Mouse (Mus musculus) liver, postnatal 0 days (tissue): ENCODE results near the gene Rsbn1. TPM values are rescaled to one million over a fixed set of nuclear protein-coding genes. Genes with fewer than 3 reads are reported as not detected.

Experiments used
- ATAC-seq: fragments of 200-750 bp; cut with Nextera tagmentation; 2 replicates; pipeline ENCODE4 v1.8.0; 2017; ENCODE audit warnings: mild to moderate bottlenecking, moderate library complexity
- DNase-seq: peaks from one replicate; pipeline ENCODE4 v3.0.0-alpha.2; 2016
- H3K27ac ChIP-seq: fragments of 300-500 bp; sonication (generic); 2 replicates; pipeline ENCODE4 v1.5.1; 2014; ENCODE audit warnings: antibody characterized with exemption, moderate library complexity, mild to moderate bottlenecking, low read depth
- H3K27me3 ChIP-seq: fragments of 300-500 bp; sonication (generic); 2 replicates; pipeline ENCODE4 v1.6.1; 2014; ENCODE audit warnings: low read length, control low read depth, mixed read lengths; ENCODE audit not compliant: insufficient read depth
- H3K36me3 ChIP-seq: fragments of 300-500 bp; sonication (generic); replicated peaks from 2 replicates; pipeline ENCODE4 v1.6.1; 2014; ENCODE audit warnings: mild to moderate bottlenecking, control low read depth, low read length, moderate library complexity, mixed read lengths; ENCODE audit not compliant: insufficient read depth
- H3K4me1 ChIP-seq: fragments of 300-500 bp; sonication (generic); 2 replicates; pipeline ENCODE4 v1.6.1; 2014; ENCODE audit warnings: antibody characterized with exemption, mild to moderate bottlenecking, control low read depth; ENCODE audit not compliant: insufficient read depth
- H3K4me2 ChIP-seq: fragments of 300-500 bp; sonication (generic); 2 replicates; pipeline ENCODE4 v1.6.1; 2014; ENCODE audit warnings: low read depth, mild to moderate bottlenecking, low read length, moderate library complexity, mixed read lengths
- H3K4me3 ChIP-seq: fragments of 300-500 bp; sonication (generic); 2 replicates; pipeline ENCODE4 v1.5.1; 2014; ENCODE audit warnings: low read depth, low read length
- H3K9ac ChIP-seq: fragments of 300-500 bp; sonication (generic); replicated peaks from 2 replicates; pipeline ENCODE4 v1.6.1; 2014; ENCODE audit warnings: mild to moderate bottlenecking, moderate library complexity
- H3K9me3 ChIP-seq: fragments of 300-500 bp; sonication (generic); 2 replicates; pipeline ENCODE4 v1.6.1; 2016; ENCODE audit warnings: mild to moderate bottlenecking, control low read depth, low read length, mixed read lengths
- CTCF ChIP-seq: sonication (generic); IDR thresholded peaks from 2 replicates; pipeline ENCODE4 v1.5.1; 2016; ENCODE audit warnings: antibody characterized with exemption, low read depth
- EP300 ChIP-seq: IDR thresholded peaks from 2 replicates; pipeline ENCODE4 v1.6.1; 2016; ENCODE audit warnings: antibody characterized with exemption, low read depth, mild to moderate bottlenecking
- WGBS: fragments of 180-500 bp; shearing (Covaris S2); extraction: QIAGEN DNeasy Blood & Tissue Kit; methylation state at CpG from one replicate; pipeline ENCODE4 v1.1.7; 2014; ENCODE audit not compliant: insufficient replicate concordance; 5-methylcytosine and 5-hydroxymethylcytosine counted together
- polyA plus RNA-seq: library from polyadenylated mRNA; unstranded; fragments of >200 nt; fragmentation: Nextera tagmentation; extraction: Ambion mirVana; gene quantifications from 2 replicates; pipeline ENCODE4 v1.2.1, GENCODE M21; 2015

Rsbn1 gene
- polyA plus RNA-seq, 1 experiment from 2014 or later = 3.8 TPM

DNA sequence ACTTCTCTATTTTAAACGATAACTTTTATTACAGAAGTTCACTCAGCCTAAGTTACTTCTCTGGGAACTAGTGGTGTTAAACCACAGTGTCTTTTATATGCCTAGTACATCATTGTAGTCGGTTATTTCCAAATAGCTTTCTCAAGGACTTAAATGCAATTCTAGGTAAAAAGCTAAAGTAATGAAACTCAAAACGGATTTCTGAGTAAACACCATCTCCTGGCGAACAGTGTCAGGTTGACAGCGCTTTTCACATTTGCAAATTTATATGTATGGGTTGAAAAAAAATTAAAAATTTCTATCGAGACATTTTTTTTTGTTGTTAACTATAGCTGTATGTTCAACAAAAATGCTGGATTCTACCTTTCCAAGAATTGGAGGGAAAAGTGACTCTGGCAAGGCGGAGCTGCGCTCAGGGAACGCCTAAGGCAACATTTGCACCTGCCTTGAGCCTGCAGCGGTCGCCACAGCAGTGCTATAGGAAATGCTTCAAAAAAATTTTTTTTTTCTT is 414 bp upstream of the Rsbn1 start:
- ATAC-seq (peak; percentile 23), DNase-seq (peak; percentile 52)
- Histone ChIP-seq H3K9me3 (no peaks in the 10 kb centered on the region), H3K27ac (peak overlapping the region; percentile 97), H3K4me2 (peak overlapping the region; percentile 72), H3K9ac (peak overlapping the region; percentile 98), H3K4me3 (peak overlapping the region; percentile 85), H3K36me3 (no peaks in the 10 kb centered on the region), H3K27me3 (no peaks in the 10 kb centered on the region), H3K4me1 (peaks cover 11% of the 10 kb centered on the region)
- 4% methylated on average over 11 of the region's 11 CpGs for WGBS
- 0 out of 2 replicates have a peak, but pooled peaks have one; percentile 5 for TF ChIP-seq CTCF
- TF ChIP-seq EP300 = peak; percentile 44

DNA sequence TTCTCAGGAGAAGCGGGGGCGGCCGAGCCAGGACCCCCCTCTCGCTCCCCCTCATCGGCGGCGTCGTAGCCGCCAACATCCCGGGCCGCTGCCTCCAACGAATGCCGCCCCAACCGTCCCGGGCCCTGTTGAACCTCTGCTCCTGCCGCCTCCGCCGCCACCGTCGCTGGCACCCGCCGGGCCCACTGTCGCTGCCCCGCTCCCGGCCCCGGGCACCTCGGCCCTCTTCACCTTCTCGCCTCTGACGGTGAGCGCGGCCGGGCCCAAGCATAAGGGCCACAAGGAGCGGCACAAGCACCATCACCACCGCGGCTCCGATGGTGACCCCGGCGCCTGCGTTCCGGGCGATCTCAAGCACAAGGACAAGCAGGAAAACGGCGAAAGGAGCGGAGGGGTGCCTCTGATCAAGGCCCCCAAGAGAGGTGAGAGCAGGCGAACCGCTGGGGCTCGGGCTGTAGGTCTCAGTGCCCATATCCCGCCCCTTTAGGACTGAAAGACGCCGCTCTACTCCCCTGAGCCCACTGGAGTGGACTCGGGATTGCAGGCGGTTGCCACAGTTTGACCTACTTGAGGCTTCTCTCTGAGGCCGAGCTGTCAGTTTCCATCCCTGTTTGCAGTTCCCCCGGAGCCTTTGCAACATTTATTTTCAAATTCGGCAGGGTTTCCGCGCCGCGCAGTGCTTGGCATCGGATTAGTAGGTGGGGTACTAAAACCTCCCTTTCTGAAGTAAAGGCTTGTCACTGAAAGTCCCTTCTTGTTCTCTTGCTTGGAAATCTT is 1.0 kb downstream of the Rsbn1 start:
- TF ChIP-seq CTCF (no peak), EP300 (no peak)
- no peaks in the 10 kb centered on the region for H3K9me3 ChIP-seq
- peak overlapping the region; percentile 98 for H3K9ac ChIP-seq
- ATAC-seq = peak; percentile 38
- H3K4me3 ChIP-seq = peak overlapping the region; percentile 85
- DNase-seq = peak; percentile 68
- H3K27ac ChIP-seq = peak overlapping the region; percentile 97
- no peaks in the 10 kb centered on the region for H3K27me3 ChIP-seq
- under 1% methylated on average over 55 of the region's 60 CpGs for WGBS
- H3K4me2 ChIP-seq = peak overlapping the region; percentile 72
- 0 out of 2 replicates have a peak, but pooled peaks cover 2% of the 10 kb centered on the region for H3K36me3 ChIP-seq
- peaks cover 14% of the 10 kb centered on the region for H3K4me1 ChIP-seq

DNA sequence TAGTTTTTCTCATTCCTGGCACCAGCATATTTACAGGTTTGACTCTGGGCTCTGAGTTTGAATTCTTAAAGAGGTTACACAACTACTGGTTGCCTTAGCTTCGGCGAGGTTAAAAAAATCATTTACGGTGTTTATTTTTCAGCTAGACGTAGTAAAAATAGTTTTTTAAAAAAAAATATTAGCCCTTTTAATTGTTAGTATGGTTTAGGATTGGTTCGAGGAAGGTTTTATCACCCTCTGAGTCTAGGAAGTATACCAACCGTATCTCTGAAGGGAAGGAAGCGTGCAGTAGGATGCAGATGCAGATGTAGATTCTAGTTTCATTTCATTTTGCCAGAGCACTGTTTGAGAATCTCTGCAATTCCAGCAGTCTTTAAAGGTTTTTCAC is 1.6 kb downstream of the Rsbn1 start:
- under 1% methylated on average over 7 of the region's 7 CpGs for WGBS
- Histone ChIP-seq H3K27ac (peak overlapping the region; percentile 97), H3K9me3 (no peaks in the 10 kb centered on the region), H3K4me3 (peak overlapping the region; percentile 85), H3K36me3 (peaks cover 5% of the 10 kb centered on the region; the same call in 1 of the 2 replicates), H3K4me2 (peak overlapping the region; percentile 72), H3K27me3 (no peaks in the 10 kb centered on the region), H3K9ac (peak overlapping the region; percentile 98), H3K4me1 (peaks cover 17% of the 10 kb centered on the region)
- no peak for TF ChIP-seq EP300
- TF ChIP-seq CTCF = no peak
- ATAC-seq (no peak), DNase-seq (no peak)

DNA sequence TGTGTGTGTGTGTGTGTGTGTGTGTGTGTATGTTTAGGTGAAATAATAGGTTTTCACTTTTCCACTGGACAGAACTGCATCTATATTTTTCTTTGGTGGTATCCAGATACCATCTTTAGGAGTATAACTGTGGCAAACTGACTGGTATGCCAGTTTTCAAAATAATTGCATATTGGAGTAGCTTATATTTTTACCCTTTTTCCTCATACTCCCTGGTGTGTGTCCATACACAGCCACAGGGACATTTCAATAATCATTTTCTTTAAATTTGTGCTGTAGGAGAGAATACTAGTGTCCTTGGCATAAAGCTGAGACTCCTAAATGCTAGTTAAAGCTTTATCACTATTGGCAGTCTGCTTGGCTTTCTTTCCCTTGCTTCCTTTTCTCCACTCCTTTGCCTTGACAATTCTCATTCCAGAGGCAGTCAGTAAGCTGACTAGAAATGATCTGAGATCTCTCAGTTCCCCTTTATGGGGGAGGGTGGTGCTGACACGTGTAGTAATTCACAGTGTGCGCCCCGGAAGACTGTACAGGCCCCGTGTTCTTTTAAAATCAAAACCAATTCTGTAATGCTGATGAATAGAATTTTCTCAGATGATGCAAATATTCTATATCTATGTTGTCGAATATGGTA is 2.4 kb downstream of the Rsbn1 start:
- WGBS = 14% methylated on average over 5 of the region's 5 CpGs
- TF ChIP-seq EP300 (no peak), CTCF (no peak)
- DNase-seq (peak; percentile 23), ATAC-seq (no peak)
- H3K4me3 ChIP-seq = peak overlapping the region; percentile 85
- H3K27me3 ChIP-seq = no peaks in the 10 kb centered on the region
- peak overlapping the region; percentile 60 for H3K9ac ChIP-seq
- H3K9me3 ChIP-seq = no peaks in the 10 kb centered on the region
- H3K4me1 ChIP-seq = peaks cover 17% of the 10 kb centered on the region
- peak overlapping the region; percentile 72 for H3K4me2 ChIP-seq
- peak overlapping the region; percentile 4; the same call in 1 of the 2 replicates for H3K27ac ChIP-seq
- peaks cover 5% of the 10 kb centered on the region; the same call in 1 of the 2 replicates for H3K36me3 ChIP-seq

DNA sequence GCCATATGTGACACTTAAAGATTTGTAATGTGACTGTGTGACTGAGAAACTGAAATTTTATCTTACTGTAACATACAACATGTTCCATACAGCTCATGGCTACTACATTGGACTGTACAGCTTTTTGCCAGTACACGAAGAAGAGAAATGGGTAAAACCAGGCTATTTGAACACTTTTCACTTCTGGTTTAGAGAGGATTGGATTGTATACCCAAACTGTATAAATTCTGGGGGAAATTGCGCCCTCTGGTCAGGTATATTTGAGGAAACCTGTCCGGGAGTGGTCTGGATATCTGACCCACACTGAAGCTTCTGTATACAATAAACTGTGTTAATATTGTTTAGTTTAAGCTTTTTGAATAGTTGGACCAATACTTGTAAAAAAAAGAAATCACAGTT is 2.9 kb downstream of the Rsbn1 start:
- Histone ChIP-seq H3K4me3 (peak overlapping the region; percentile 85), H3K4me2 (peak overlapping the region; percentile 72), H3K9ac (peak overlapping the region; percentile 60; the same call in 1 of the 2 replicates), H3K9me3 (no peaks in the 10 kb centered on the region), H3K27me3 (no peaks in the 10 kb centered on the region), H3K27ac (no peak overlapping the region), H3K36me3 (peaks cover 5% of the 10 kb centered on the region; the same call in 1 of the 2 replicates), H3K4me1 (peaks cover 17% of the 10 kb centered on the region)
- DNase-seq (no peak), ATAC-seq (no peak)
- TF ChIP-seq CTCF (no peak), EP300 (no peak)
- WGBS = 39% methylated on average over 3 of the region's 3 CpGs

DNA sequence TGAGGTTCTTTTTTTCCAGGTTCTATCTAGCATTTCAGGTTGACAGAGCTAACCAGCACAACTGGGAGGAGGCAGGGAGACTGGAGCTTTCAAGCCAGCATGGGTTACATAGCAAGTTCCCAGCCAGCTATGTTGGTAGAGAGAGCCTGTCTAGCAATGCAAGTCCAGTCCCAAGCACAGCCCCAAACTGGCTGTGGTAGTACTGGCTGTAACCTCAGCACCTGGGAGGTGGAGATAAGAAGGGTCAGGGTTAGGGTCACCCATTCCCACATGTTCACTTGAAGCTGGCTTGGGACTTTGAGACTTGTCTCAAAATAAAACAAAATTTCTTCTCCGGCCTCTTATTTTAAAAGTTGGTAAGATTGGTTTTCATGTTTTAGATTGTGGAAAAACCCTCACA is 6.2 kb downstream of the Rsbn1 start:
- ATAC-seq (no peak), DNase-seq (no peak)
- 83% methylated on average over 1 of the region's 1 CpGs for WGBS
- no peak overlapping the region for H3K27ac ChIP-seq
- no peak overlapping the region for H3K4me2 ChIP-seq
- H3K27me3 ChIP-seq = no peaks in the 10 kb centered on the region
- no peaks in the 10 kb centered on the region for H3K9me3 ChIP-seq
- H3K4me1 ChIP-seq = peaks cover 26% of the 10 kb centered on the region
- H3K4me3 ChIP-seq = no peak overlapping the region
- H3K36me3 ChIP-seq = peaks cover 5% of the 10 kb centered on the region; the same call in 1 of the 2 replicates
- H3K9ac ChIP-seq = no peak overlapping the region
- TF ChIP-seq CTCF = no peak
- TF ChIP-seq EP300 = no peak
